Mouse (Mus musculus): Measurements from ENCODE around the gene Lrrc10. TPM values are rescaled to one million over a fixed set of nuclear protein-coding genes. Genes with fewer than 3 reads are reported as not detected.

Gene Lrrc10
- polyA plus RNA-seq, 1 experiment from 2014 or later, result not detected

DNA sequence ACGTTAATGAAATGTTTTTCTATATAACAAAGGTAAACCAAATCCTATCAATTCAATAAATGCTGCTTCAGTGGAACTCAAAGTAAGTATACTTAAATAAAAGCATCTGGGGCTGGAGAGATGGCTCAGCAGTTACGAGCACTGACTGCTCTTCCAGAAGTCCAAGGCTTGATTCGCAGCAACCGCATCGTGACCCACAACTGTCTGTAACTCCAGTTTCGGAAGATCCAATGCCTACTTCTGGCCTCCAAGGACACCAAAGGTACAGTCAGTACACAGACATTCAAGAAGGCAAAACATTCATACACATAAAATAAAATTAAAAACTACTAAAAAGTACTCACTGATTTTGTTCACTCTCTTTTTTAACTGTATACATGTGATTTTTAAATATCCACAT, 51.0 kb downstream of the Lrrc10 start:
- Histone ChIP-seq H3K4me3 (no peak overlapping the region), H3K4me2 (replicated peaks) (no peak overlapping the region), H3K9ac (no peak overlapping the region), H3K9me3 (replicated peaks) (no peaks in the 10 kb centered on the region), H3K4me1 (peaks cover 18% of the 10 kb centered on the region), H3K27me3 (no peaks in the 10 kb centered on the region), H3K36me3 (0 out of 2 replicates have a peak, but pooled peaks cover 1% of the 10 kb centered on the region), H3K27ac (peak overlapping the region; percentile 42; the same call in 1 of the 2 replicates)
- WGBS, result 92% methylated on average over 6 of the region's 6 CpGs
- ATAC-seq (ENCODE audit: low FRiP score), result no peak

Other genes with a start within 250 kb of the Lrrc10 start
- gene Myrfl, start 148.4 kb upstream of the Lrrc10 start, polyA plus RNA-seq (2016; fragmentation: Nextera tagmentation; extraction: Ambion mirVana), result 0.17 TPM in 1 of 2 replicates, not detected in the other
- gene Rab3ip, start 94.6 kb upstream of the Lrrc10 start, polyA plus RNA-seq (2016; fragmentation: Nextera tagmentation; extraction: Ambion mirVana), result 40.4 and 44.1 TPM in 2 replicates
- not detected in 2 replicates for gene Gm10271, start 72.7 kb upstream of the Lrrc10 start, polyA plus RNA-seq (2016; fragmentation: Nextera tagmentation; extraction: Ambion mirVana)
- gene Best3, start 59.0 kb upstream of the Lrrc10 start, polyA plus RNA-seq (2016; fragmentation: Nextera tagmentation; extraction: Ambion mirVana), result 0.22 and 0.53 TPM in 2 replicates
- 247 and 251 TPM in 2 replicates for gene Cct2, start 18.5 kb downstream of the Lrrc10 start, polyA plus RNA-seq (2016; fragmentation: Nextera tagmentation; extraction: Ambion mirVana)
- 25.3 and 31.7 TPM in 2 replicates for gene Frs2, start 103.2 kb downstream of the Lrrc10 start, polyA plus RNA-seq (2016; fragmentation: Nextera tagmentation; extraction: Ambion mirVana)
- gene Yeats4, start 179.2 kb downstream of the Lrrc10 start, polyA plus RNA-seq (2016; fragmentation: Nextera tagmentation; extraction: Ambion mirVana), result 112 and 134 TPM in 2 replicates
- not detected in 2 replicates for gene 9530003J23Rik, start 193.4 kb downstream of the Lrrc10 start, polyA plus RNA-seq (2016; fragmentation: Nextera tagmentation; extraction: Ambion mirVana)
- 16.9 and 17.5 TPM in 2 replicates for gene Lyz2, start 237.0 kb downstream of the Lrrc10 start, polyA plus RNA-seq (2016; fragmentation: Nextera tagmentation; extraction: Ambion mirVana)
- not detected in 2 replicates for gene Lyz1, start 247.5 kb downstream of the Lrrc10 start, polyA plus RNA-seq (2016; fragmentation: Nextera tagmentation; extraction: Ambion mirVana)

Data from hindbrain, embryonic 12.5 days (tissue).